In genomic region chr3:97925246-97925645, GRCm38 (mm10) we compare ENCODE assay signal across 20 mouse cellular contexts.
"Had no signal": no experiment of that assay in that cellular context is flagged by ENCODE, and none has a peak within 500 bp of the region (broad histone marks: within the 10 kb centered on the region; RNA-seq: fewer than 3 reads in every experiment).

No protein-coding gene starts in this region.

- H3K9ac ChIP-seq: intestine, embryonic 15.5 days; kidney, embryonic 15.5 days; limb, embryonic 13.5 days; liver, embryonic 12.5 days; liver, embryonic 15.5 days; lung, embryonic 15.5 days; midbrain, embryonic 13.5 days had no signal

- H3K27me3 ChIP-seq: intestine, embryonic 15.5 days; kidney, embryonic 15.5 days; limb, embryonic 13.5 days; liver, embryonic 12.5 days; liver, embryonic 15.5 days; lung, embryonic 15.5 days had no signal

- DNase-seq: kidney, adult 11 months; kidney, adult 8-10 months; kidney, postnatal 10 days; kidney, postnatal 36 days; layer of hippocampus, postnatal 36 days; liver; lung, adult 18-20 months; lung, postnatal 10 days; lung, postnatal 36 days; thymus, adult 18-20 months; thymus, postnatal 36 days had no signal

- H3K9me3 ChIP-seq: intestine, embryonic 15.5 days; kidney, embryonic 15.5 days; limb, embryonic 10.5 days; limb, embryonic 13.5 days; liver, embryonic 12.5 days; liver, embryonic 15.5 days; lung, embryonic 15.5 days; midbrain, embryonic 13.5 days had no signal

- H3K4me2 ChIP-seq: intestine, embryonic 15.5 days; kidney, embryonic 15.5 days; limb, embryonic 13.5 days; liver, embryonic 12.5 days; liver, embryonic 15.5 days; lung, embryonic 15.5 days; midbrain, embryonic 13.5 days had no signal

- ATAC-seq: intestine, embryonic 15.5 days; liver, embryonic 12.5 days; midbrain, embryonic 13.5 days; midbrain, embryonic 16.5 days had no signal

- H3K4me1 ChIP-seq: intestine, embryonic 15.5 days; midbrain, embryonic 13.5 days had no signal

- H3K4me3 ChIP-seq: intestine, embryonic 15.5 days; kidney, embryonic 15.5 days; limb, embryonic 10.5 days; limb, embryonic 13.5 days; liver, embryonic 12.5 days; liver, embryonic 15.5 days; lung, embryonic 15.5 days; midbrain, embryonic 13.5 days had no signal

- H3K27ac ChIP-seq: intestine, embryonic 15.5 days; kidney, embryonic 15.5 days; limb, embryonic 10.5 days; limb, embryonic 13.5 days; liver, embryonic 12.5 days; liver, embryonic 15.5 days; lung, embryonic 15.5 days; midbrain, embryonic 13.5 days had no signal
